Mouse (Mus musculus) MEL-GATA-1-ER (cell line): ENCODE results near the gene Gpr18.
"Not testable (repeated sequence)": the region's sequence is repeated elsewhere in the genome, so short reads cannot be mapped to it uniquely, and the experiment has no call there.

ENCODE experiments used
- DNase-seq: peaks from one replicate; pipeline ENCODE4 v3.0.0-alpha.2; 2012; ENCODE audit warnings: low read depth; ENCODE audit errors: extremely low read depth

Gene Gpr18

DNA sequence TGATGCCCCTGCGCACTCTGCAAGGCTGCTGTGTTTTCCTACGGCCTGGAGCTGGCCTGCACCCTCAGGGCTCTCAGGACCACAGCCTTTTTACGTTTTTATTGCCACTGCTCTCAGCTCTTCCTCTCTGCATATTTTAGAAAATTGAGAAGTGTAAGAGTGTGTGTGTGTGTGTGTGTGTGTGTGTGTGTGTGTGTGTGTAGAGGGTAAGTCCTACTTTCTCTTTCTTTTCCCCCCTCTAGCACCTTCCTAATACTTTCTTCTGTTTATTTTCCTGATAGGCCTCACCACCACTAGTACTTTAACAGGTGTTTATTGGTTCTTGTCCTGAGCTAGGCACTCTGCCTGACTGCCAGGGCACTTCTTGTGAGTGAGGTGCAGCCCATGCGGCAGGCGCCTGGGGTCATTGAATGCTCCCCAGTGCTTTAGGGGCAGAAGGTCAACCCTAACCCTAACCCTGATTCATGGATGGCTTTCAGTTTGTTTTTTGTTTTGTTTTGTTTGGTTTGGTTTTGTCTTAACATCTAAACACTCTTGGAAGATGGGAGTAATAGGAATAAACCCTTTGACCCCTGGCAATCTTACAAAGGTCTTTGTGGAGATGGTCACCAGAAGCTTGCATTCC lies 21.0 kb downstream of the Gpr18 start:
- DNase-seq = no peak

DNA sequence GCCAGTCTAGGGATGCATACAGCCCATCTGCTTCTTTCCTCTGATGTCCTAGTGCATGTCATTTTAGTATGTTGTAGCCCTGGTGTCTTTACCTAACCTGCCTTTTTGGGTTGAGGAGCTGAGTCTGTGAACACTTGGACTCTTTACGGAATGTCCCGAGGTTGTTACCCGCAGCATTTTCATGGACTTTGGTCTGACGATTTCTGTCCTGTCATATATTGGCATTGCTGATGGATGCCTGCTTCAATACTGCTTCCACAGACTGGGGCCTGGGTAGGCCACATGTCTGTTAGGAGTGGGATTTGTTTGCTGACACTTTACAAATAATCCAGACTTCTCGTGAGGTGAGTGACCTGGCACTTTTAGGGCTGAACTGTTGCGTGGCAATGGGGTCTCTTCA lies 21.8 kb downstream of the Gpr18 start:
- no peak for DNase-seq

- DNase-seq = no peak
These were observed 31.3 kb downstream of the Gpr18 start for GRCm38 (mm10) chr14:121884150-121884797.

DNA sequence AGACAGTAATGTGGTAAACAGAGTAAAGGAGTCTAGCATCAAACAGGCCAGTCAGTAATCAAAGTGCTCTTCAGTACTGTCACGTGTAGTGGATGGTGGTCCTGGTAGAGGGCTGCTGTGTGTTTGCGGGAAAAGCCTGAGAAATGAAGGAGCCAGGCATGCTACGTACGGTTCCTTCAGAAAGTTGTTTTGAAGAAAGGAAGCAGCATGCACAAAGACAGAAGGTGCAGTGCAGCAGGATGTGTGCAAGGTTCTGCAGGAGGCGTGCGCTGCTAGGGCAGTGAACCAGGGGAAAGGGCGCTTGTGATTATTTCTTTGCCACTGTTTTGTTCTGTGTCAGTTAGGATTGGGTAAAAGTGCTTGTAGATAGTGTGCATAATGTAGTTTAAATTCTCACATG lies 34.4 kb downstream of the Gpr18 start:
- DNase-seq = no peak

GRCm38 (mm10) chr14:121879266-121879840 lies 36.2 kb downstream of the Gpr18 start:
- no peak for DNase-seq

DNA sequence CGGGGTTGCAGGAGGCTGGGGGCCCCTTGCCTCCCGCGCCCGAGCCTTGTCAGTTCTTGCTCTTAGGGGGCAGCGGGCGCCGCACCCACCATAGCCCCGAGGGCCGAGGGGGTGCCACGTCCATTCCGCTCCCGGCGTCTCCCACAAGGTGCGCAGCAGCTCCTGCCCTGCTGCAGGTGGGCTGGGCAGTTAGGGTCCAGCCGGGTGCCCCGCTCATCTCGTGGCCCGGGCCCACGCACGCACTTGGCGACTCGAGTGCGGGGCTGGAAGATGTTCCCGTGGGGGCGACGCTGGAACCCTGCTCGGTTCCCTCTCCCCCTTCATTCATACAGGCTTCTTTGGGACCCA lies 36.7 kb downstream of the Gpr18 start:
- DNase-seq = no peak

DNA sequence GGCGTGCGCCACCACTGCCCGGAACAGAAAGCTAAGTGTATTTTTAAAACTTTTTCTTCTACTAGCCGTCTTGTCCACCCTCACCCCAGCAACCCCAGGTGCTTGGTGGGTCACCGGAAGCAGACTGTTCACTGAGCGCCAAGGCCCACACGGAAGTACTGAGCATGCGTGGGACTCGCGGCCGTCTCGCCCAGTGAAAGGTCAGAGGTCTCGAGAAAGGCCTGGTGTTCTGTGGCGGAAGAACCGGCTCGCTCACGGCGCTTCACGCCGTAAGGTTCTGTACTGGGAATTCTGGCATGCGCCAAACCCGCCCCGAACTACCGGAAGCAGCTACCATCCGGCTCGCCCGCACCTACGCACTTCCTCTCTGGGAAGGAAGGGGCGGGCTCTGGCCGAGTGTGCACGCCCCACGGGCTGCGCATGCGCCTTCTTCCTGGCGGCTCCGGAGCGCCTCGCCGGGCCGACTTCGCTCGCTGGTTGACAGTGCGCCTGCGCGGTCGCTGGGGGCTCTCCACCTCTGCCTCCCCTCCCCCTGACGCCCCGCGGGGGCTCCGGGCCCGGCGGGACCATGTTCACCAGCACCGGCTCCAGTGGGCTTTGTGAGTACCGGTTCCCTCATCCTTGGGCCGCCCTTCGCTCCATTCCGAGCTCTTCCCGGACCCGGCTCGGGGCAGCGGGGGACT lies 37.3 kb downstream of the Gpr18 start, which contains the start of gene Ubac2:
TSS of gene Ubac2 (plus strand) at position 445 of the 683 bp plus-strand sequence.
- DNase-seq = peak; percentile 86

- DNase-seq = no peak
These were observed 37.9 kb downstream of the Gpr18 start for GRCm38 (mm10) chr14:121877640-121878039.

- DNase-seq = no peak
These were observed 38.7 kb downstream of the Gpr18 start for GRCm38 (mm10) chr14:121876860-121877259.

DNA sequence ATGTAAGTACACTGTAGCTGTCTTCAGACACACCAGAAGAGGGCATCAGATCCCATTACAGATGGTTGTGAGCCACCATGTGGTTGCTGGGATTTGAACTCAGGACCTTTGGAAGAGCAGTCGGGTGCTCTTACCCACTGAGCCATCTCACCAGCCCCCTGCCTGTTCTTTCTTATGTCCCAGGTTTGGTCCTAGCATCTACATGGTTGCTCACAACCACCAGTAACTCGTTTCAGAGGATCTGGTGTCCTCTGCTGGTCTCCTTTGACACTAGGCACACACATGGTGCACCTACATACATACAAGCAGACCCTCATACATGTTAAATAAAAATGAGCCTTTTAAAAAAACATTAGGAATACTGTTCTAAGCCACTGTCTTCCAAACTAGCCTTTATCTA lies 39.4 kb downstream of the Gpr18 start:
- not testable (repeated sequence) for DNase-seq

DNA sequence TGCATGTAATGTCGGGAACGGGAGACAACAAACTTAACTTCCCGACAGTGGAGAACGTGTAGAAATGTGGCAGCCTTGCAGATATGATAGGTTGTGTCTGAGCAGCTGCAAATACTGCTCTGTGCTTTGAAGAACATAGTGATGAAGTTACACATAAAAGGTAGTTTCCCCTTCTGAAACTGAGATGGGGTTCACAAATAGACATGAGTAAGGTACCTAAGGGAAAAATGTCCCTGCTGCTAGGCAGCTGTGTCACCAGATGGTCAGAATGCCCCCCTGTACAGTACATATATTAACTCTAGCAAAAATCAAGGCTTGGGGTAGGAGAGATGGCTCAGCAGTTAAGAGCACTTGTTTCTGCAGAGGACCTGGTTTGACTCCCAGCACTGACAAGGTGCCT lies 41.9 kb downstream of the Gpr18 start:
- DNase-seq = no peak

DNA sequence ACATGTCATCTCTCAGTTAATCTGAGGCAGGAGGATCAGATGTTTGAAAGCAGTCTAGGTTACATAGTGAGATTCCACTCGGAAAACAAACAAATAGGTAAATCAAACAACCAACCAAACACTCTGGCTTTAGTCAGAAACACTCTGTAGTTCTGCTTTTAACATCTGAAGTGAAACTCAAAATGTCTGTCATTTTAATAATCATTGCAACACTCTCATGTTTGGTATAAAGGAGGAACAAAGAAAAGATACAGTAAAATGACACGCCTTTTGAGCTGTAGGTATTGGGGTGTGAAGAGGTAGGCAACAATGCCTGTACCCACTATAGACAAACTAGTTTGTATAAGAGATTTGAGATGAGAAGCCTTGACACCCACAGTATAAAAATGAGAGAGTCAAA lies 42.4 kb downstream of the Gpr18 start:
- no peak for DNase-seq

- no peak for DNase-seq
These were observed 42.8 kb downstream of the Gpr18 start for GRCm38 (mm10) chr14:121872760-121873159.

DNA sequence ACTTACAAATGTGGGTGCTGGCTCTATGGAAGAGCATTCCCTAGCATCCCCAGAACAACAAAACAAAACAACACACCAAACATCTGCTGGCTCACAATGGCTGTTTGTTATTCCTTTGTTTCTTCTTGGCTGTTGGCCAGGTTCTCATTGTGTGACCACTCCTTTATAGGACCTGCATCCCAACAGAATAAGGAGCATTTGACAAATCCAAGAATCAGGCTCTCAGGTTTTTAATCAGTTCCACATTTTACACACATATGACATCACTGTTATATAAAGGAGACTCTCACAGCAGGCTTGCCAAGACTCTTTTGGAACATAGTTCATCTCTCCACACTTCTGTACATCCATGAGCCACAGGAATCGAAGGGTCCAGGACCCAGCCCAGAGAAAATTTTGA lies 46.5 kb downstream of the Gpr18 start:
- no peak for DNase-seq

DNA sequence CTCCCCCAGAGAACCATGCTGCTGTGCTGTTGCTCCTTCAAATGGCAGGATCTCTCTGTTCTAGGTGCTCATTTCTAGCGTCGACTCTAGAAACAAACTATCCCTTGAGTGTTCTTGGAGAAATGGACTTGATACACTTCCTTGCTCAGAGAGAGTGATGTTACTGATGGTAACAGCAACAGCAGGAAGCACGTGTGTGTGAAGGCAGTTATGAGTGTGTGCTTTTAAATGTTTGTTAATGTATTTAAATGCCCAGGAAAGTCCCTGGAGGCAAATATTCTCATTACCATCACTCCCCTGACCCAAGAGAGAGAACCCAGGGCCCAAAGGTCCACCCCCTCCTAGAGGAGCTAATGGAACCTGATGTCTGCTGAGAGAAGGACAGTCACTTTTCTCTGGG lies 49.0 kb downstream of the Gpr18 start:
- DNase-seq = no peak

DNA sequence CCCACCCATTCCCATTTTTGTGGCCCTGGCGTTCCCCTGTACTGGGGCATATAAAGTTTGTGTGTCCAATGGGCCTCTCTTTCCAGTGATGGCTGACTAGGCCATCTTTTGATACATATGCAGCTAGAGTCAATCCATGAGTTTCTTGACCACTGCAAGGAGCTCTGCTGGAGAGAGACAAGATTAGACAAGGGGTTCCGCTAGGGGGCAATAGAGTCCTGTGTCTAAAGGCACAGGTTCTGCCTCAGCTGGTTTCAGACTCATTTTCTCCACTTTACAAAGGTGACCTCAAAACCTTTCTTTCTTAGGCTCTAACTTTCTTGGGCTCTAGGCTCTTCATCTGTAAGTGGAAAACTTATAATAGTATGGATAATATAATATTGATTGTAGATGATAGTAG lies 50.4 kb downstream of the Gpr18 start:
- DNase-seq = peak; percentile 43
